Mouse (Mus musculus) MEL (cell line): Measurements from ENCODE around the gene Ehmt2.

ENCODE experiments used
- CHD1 ChIP-seq: IDR thresholded peaks from 2 replicates; pipeline ENCODE4 v1.6.1; 2012; ENCODE audit warnings: low read depth, mild to moderate bottlenecking, inconsistent platforms, low read length, improper control_type of control experiment
- CTCF ChIP-seq, 3 experiments: IDR thresholded peaks in 2 of 3; conservative IDR thresholded peaks in 1 of 3; 2 replicates each; pipeline ENCODE4 v1.5.1; 2011 to 2012; ENCODE audit warnings: low read length in 3 of 3, low read depth in 2 of 3, mild to moderate bottlenecking in 2 of 3, improper control_type of control experiment in 1 of 3, inconsistent platforms in 1 of 3, mixed read lengths in 1 of 3, moderate library complexity in 1 of 3; ENCODE audit not compliant: control insufficient read depth in 1 of 3, insufficient read depth in 1 of 3, poor library complexity in 1 of 3, severe bottlenecking in 1 of 3
- E2F4 ChIP-seq: IDR thresholded peaks from 2 replicates; pipeline ENCODE4 v1.6.1; 2011; ENCODE audit warnings: low read depth, low read length, improper control_type of control experiment, borderline replicate concordance
- EP300 ChIP-seq, 2 experiments: IDR thresholded peaks; 2 replicates each; pipeline ENCODE4 v1.6.1; 2011; ENCODE audit warnings: improper control_type of control experiment in 2 of 2, low read length in 2 of 2, low read depth in 1 of 2, mild to moderate bottlenecking in 1 of 2
- ETS1 ChIP-seq: IDR thresholded peaks from 2 replicates; pipeline ENCODE4 v1.6.1; 2012; ENCODE audit warnings: low read depth, mild to moderate bottlenecking, inconsistent platforms, low read length, improper control_type of control experiment, moderate library complexity
- MAZ ChIP-seq: IDR thresholded peaks from 2 replicates; pipeline ENCODE4 v1.6.1; 2012; ENCODE audit warnings: low read depth, mild to moderate bottlenecking, inconsistent platforms, low read length, improper control_type of control experiment
- NRF1 ChIP-seq: IDR thresholded peaks from 2 replicates; pipeline ENCODE4 v1.6.1; 2014; ENCODE audit warnings: low read depth, mild to moderate bottlenecking, inconsistent platforms, low read length, improper control_type of control experiment, moderate library complexity; ENCODE audit not compliant: poor library complexity, insufficient read depth, severe bottlenecking
- POLR2A ChIP-seq, 2 experiments: IDR thresholded peaks; 2 replicates each; pipeline ENCODE4 v1.6.1; 2011 to 2012; ENCODE audit warnings: low read length in 2 of 2, mild to moderate bottlenecking in 2 of 2, control low read depth in 1 of 2, improper control_type of control experiment in 1 of 2, low read depth in 1 of 2, moderate library complexity in 1 of 2; ENCODE audit not compliant: control insufficient read depth in 1 of 2, insufficient read depth in 1 of 2, poor library complexity in 1 of 2
- TAL1 ChIP-seq: IDR thresholded peaks from 2 replicates; pipeline ENCODE4 v1.6.1; 2012; ENCODE audit warnings: mild to moderate bottlenecking, inconsistent platforms, low read length, moderate library complexity, mixed read lengths
- TBP ChIP-seq: IDR thresholded peaks from 2 replicates; pipeline ENCODE4 v1.8.0; 2011; ENCODE audit warnings: low read depth, low read length, improper control_type of control experiment
- TCF12 ChIP-seq: IDR thresholded peaks from 2 replicates; pipeline ENCODE4 v1.6.1; 2014; ENCODE audit warnings: low read depth, mild to moderate bottlenecking, inconsistent platforms, low read length, improper control_type of control experiment, moderate library complexity
- UBTF ChIP-seq: IDR thresholded peaks from 2 replicates; pipeline ENCODE4 v1.6.1; 2012; ENCODE audit warnings: low read depth, mild to moderate bottlenecking, inconsistent platforms, low read length, improper control_type of control experiment, moderate library complexity, borderline replicate concordance; ENCODE audit not compliant: insufficient read depth
- ZKSCAN1 ChIP-seq: IDR thresholded peaks from 2 replicates; pipeline ENCODE4 v1.6.1; 2012; ENCODE audit warnings: low read depth, mild to moderate bottlenecking, inconsistent platforms, low read length, improper control_type of control experiment, moderate library complexity

DNA sequence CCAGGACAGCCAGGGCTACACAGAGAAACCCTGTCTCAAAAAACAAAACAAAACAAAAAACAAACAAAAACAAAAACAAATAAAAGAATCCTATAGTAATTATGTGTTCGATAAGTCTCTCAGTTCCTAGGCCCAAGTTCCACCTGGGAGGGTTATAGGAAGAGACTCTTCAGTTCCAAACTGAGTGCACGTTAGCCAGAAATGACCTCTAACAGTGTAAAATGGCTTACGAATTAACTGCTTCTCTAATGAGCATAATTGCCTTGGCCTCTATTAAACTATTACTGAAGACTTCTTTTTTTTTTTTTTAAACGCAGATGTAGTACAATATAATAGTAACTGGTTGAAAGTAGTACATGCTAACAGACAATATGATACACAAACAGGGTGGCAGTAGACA, 55.6 kb downstream of the Ehmt2 start:
- no peak for TF ChIP-seq TAL1
- TF ChIP-seq POLR2A (IDR thresholded peaks at IDR 0.05; ENCODE audit: control insufficient read depth in 1 of 2, insufficient read depth in 1 of 2, low read depth in 1 of 2, low read length in 2 of 2, poor library complexity in 1 of 2), result no peak
- TF ChIP-seq MAZ, result no peak
- no peak for TF ChIP-seq CTCF (IDR thresholded peaks at IDR 0.05 in 2 of 3, conservative IDR thresholded peaks at IDR 0.05 in 1 of 3; ENCODE audit: control insufficient read depth in 1 of 3, insufficient read depth in 1 of 3, low read depth in 2 of 3, low read length in 3 of 3, poor library complexity in 1 of 3, severe bottlenecking in 1 of 3)
- TF ChIP-seq EP300 (IDR thresholded peaks at IDR 0.05; ENCODE audit: low read depth in 1 of 2, low read length in 2 of 2), result no peak
- TF ChIP-seq CHD1, result no peak
- no peak for TF ChIP-seq NRF1
- no peak for TF ChIP-seq E2F4
- TF ChIP-seq TBP, result no peak
- TF ChIP-seq ZKSCAN1, result no peak
- TF ChIP-seq TCF12, result no peak
- no peak for TF ChIP-seq ETS1
- no peak for TF ChIP-seq UBTF
